9 mouse cellular contexts compared by ENCODE assay signal in the genomic region with DNA sequence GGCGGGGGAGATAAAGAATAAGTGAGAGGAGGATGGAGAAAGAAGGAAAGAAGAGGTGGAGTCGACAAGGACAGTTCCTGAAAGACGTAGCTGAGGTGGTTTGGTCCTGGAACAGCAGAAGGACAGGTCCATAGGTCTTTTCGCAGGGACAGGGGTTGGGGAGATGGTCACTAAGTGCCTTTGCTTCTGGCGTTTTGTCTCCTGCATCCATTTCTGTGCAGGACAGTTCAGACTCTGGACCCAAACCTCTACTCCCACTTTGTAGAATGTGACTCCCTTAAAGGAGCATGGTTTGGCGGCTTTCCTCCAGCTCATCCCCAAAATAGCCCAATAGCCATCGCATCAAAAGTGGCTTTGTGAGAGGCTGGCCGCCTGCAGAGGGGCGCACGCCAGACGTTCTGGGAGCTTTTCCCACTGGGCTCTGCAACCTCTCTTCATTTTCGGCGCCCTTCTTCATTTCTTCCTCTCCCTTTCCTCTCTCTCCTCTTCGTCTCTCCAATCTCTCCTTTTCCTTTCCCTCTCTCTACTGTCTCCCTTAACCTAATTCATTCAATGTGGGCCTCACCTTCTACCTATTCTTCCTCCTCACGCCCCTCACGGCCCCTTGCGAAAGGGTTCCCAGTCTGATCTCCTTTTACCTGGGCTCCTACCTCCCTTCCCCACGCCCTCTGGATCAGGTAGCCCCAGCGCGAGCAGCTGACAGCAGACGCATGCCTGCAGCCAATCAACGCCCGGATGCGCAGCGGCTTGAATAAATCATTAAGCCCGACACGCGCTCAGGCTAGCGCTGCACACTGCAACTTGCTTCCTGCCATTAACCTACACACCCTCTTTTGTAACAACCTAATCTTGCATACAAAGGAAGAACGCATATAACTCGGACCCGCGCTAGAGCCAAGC. TPM values are rescaled to one million over a fixed set of nuclear protein-coding genes. Genes with fewer than 3 reads are reported as not detected.
A peak's percentile ranks its signal among the peaks of the same experiment; 100 is the strongest.
DNase-seq lines count a peak whose midpoint lies in the region; ATAC-seq and TF ChIP-seq lines count a peak whose summit lies in the region.
"Had no signal": no experiment of that assay in that cellular context is flagged by ENCODE, and none has a peak within 500 bp of the region (broad histone marks: within the 10 kb centered on the region; RNA-seq: fewer than 3 reads in every experiment).

No protein-coding gene starts in this region.

- peak overlapping the region; percentile 47 for H3K9ac ChIP-seq in forebrain, embryonic 12.5 days
- H3K9ac ChIP-seq in kidney, postnatal 0 days (ENCODE audit: low read depth, low read length) = no peak overlapping the region
- H3K9ac ChIP-seq in midbrain, embryonic 14.5 days (replicated peaks; ENCODE audit: low read length) = peak overlapping the region; percentile 52

- H3K27me3 ChIP-seq in forebrain, embryonic 12.5 days = peaks cover 32% of the 10 kb centered on the region
- peaks cover 79% of the 10 kb centered on the region for H3K27me3 ChIP-seq in kidney, postnatal 0 days (ENCODE audit: insufficient read depth, low read length)
- no peaks in the 10 kb centered on the region for H3K27me3 ChIP-seq in midbrain, embryonic 14.5 days (ENCODE audit: control insufficient read depth, insufficient read depth, low read length)

- DNase-seq in left cerebral cortex, adult 18-20 months (ENCODE audit: low spot score in 2 of 2) = peak; percentile 52 to 58
- no peak for DNase-seq in left cerebral cortex, adult 11 months (ENCODE audit: low spot score)
- DNase-seq in kidney, postnatal 0 days (ENCODE audit: low spot score) = peak; percentile 25
- DNase-seq in midbrain, embryonic 14.5 days = peak; percentile 92
- no peak for DNase-seq in adrenal gland, postnatal 14 days
- no peak for DNase-seq in adrenal gland, postnatal 10 days
- no peak for DNase-seq in thymus, postnatal 10 days (ENCODE audit: low spot score in 2 of 2)

- peak overlapping the region; percentile 66 for H3K4me2 ChIP-seq in forebrain, embryonic 12.5 days
- H3K4me2 ChIP-seq in kidney, postnatal 0 days (ENCODE audit: low read length) = peak overlapping the region; percentile 30
- peak overlapping the region; percentile 81 for H3K4me2 ChIP-seq in midbrain, embryonic 14.5 days (ENCODE audit: low read length)

- no peak for TF ChIP-seq CTCF in kidney, postnatal 0 days (IDR thresholded peaks at IDR 0.05; ENCODE audit: low read depth)

- under 1% methylated on average over 33 of the region's 33 CpGs for WGBS in forebrain, embryonic 12.5 days
- WGBS in kidney, postnatal 0 days = under 1% methylated on average over 33 of the region's 33 CpGs
- under 1% methylated on average over 33 of the region's 33 CpGs for WGBS in midbrain, embryonic 14.5 days

- peak overlapping the region; percentile 38 for H3K4me3 ChIP-seq in forebrain, embryonic 12.5 days (replicated peaks)
- H3K4me3 ChIP-seq in kidney, postnatal 0 days (replicated peaks; ENCODE audit: low read depth, low read length) = no peak overlapping the region
- peak overlapping the region; percentile 41 for H3K4me3 ChIP-seq in midbrain, embryonic 14.5 days (replicated peaks; ENCODE audit: low read depth, low read length)

- ATAC-seq in forebrain, embryonic 12.5 days (ENCODE audit: low FRiP score) = peak; percentile 45
- ATAC-seq in kidney, postnatal 0 days (replicated peaks; ENCODE audit: low FRiP score, low read depth) = peak; percentile 80
- ATAC-seq in midbrain, embryonic 14.5 days (ENCODE audit: low FRiP score, low TSS enrichment) = peak; percentile 73

- peak overlapping the region; percentile 61; the same call in 1 of the 2 replicates for H3K27ac ChIP-seq in forebrain, embryonic 12.5 days
- no peak overlapping the region for H3K27ac ChIP-seq in kidney, postnatal 0 days
- H3K27ac ChIP-seq in midbrain, embryonic 14.5 days (replicated peaks; ENCODE audit: low read depth, low read length) = peak overlapping the region; percentile 80

- H3K9me3 ChIP-seq in forebrain, embryonic 12.5 days = no peaks in the 10 kb centered on the region
- H3K9me3 ChIP-seq in kidney, postnatal 0 days (replicated peaks; ENCODE audit: low read length) = no peaks in the 10 kb centered on the region
- no peaks in the 10 kb centered on the region for H3K9me3 ChIP-seq in midbrain, embryonic 14.5 days (ENCODE audit: control insufficient read depth, low read length)

- no peaks in the 10 kb centered on the region for H3K36me3 ChIP-seq in forebrain, embryonic 12.5 days (replicated peaks)
- no peaks in the 10 kb centered on the region for H3K36me3 ChIP-seq in kidney, postnatal 0 days (ENCODE audit: insufficient read depth, low read length)
- H3K36me3 ChIP-seq in midbrain, embryonic 14.5 days (ENCODE audit: control insufficient read depth, insufficient read depth, low read length) = no peaks in the 10 kb centered on the region

- peaks cover 62% of the 10 kb centered on the region for H3K4me1 ChIP-seq in forebrain, embryonic 12.5 days
- H3K4me1 ChIP-seq in kidney, postnatal 0 days (replicated peaks; ENCODE audit: insufficient read depth, low read length) = 0 out of 2 replicates have a peak, but pooled peaks cover 3% of the 10 kb centered on the region
- H3K4me1 ChIP-seq in midbrain, embryonic 14.5 days (ENCODE audit: control insufficient read depth, insufficient read depth, low read length) = peaks cover 44% of the 10 kb centered on the region

RNA-seq across cellular contexts. Expression of a gene that starts 7.5 kb away (rescaled TPM):
- 1 to 10 TPM; 5.6 to 6.0 TPM for total RNA-seq in left cerebral cortex, adult 18-20 months (2021)
- 62.3 and 75.3 TPM in 2 replicates for polyA plus RNA-seq in forebrain, embryonic 12.5 days (2016; fragmentation: Nextera tagmentation; extraction: Ambion mirVana)
- 0.30 and 0.41 TPM in 2 replicates for polyA plus RNA-seq in kidney, postnatal 0 days (2015; fragmentation: Nextera tagmentation; extraction: Ambion mirVana)
- polyA plus RNA-seq in midbrain, embryonic 14.5 days (2014; fragmentation: Nextera tagmentation; extraction: Ambion mirVana) = 19.2 and 30.5 TPM in 2 replicates
- 2.3 TPM in 2 replicates for total RNA-seq in adrenal gland, postnatal 14 days (2021)
- total RNA-seq in adrenal gland, postnatal 10 days (2021) = 1 to 10 TPM; 1.8 to 2.0 TPM
- polyA plus RNA-seq: heart, postnatal 0 days had no signal

RNA-seq across cellular contexts. Expression of a gene that starts 35.6 kb away (rescaled TPM):
- total RNA-seq in left cerebral cortex, adult 18-20 months (2021) = under 1 TPM in 1 of 2 experiments, not detected in 1; 0.21 TPM
- polyA plus RNA-seq in forebrain, embryonic 12.5 days (2016; fragmentation: Nextera tagmentation; extraction: Ambion mirVana) = 0.12 TPM in 1 of 2 replicates, not detected in the other
- 40.9 and 52.9 TPM in 2 replicates for polyA plus RNA-seq in kidney, postnatal 0 days (2015; fragmentation: Nextera tagmentation; extraction: Ambion mirVana)
- not detected in 2 replicates for polyA plus RNA-seq in midbrain, embryonic 14.5 days (2014; fragmentation: Nextera tagmentation; extraction: Ambion mirVana)
- 3.5 and 78.8 TPM in 2 replicates for total RNA-seq in adrenal gland, postnatal 14 days (2021)
- 10 to 100 TPM; 25.9 to 64.4 TPM for total RNA-seq in adrenal gland, postnatal 10 days (2021)
- polyA plus RNA-seq: heart, postnatal 0 days had no signal

Comparison
In these comparisons a context has a peak if more than half of its experiments do, and no peak if none do; other contexts are left out.
1. DNase-seq: peak in left cerebral cortex, adult 18-20 months (2 of 2), kidney, postnatal 0 days (single experiment) and midbrain, embryonic 14.5 days (single experiment); none in left cerebral cortex, adult 11 months (single experiment), adrenal gland, postnatal 14 days (single experiment), adrenal gland, postnatal 10 days (single experiment) and thymus, postnatal 10 days (0 of 2).
2. H3K4me2 ChIP-seq: peak in every context shown above with its lines; median percentile 81 in midbrain, embryonic 14.5 days; 66 in forebrain, embryonic 12.5 days; 30 in kidney, postnatal 0 days.
3. Peak in every context shown above with its lines, with median percentiles within 50 percentile points of each other: ATAC-seq.